Mouse (Mus musculus): ENCODE data around the gene Metap2.
"Not testable (repeated sequence)": the region's sequence is repeated elsewhere in the genome, so short reads cannot be mapped to it uniquely, and the experiment has no call there.

DNA sequence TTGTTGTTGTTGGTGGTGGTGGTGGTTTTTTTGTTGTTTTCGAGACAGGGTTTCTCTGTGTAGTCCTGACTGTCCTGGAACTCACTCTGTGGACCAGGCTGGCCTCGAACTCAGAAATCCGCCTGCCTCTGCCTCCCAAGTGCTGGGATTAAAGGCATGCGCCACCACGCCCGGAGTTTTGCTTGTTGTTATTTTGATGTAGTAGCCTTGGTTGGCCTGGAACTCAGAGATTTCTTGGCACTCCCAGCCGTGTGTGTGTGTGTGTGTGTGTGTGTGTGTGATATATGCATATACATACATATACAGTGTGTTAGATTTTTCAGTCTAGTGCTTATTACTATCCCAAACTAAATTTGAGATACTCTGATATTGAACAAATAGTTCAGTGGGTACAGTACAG, 61.8 kb downstream of the Metap2 start:
- TF ChIP-seq POLR2A (IDR thresholded peaks at IDR 0.05; ENCODE audit: insufficient read length, low read depth); POLR2AphosphoS2 (IDR thresholded peaks at IDR 0.05; ENCODE audit: insufficient read length, low read depth); TCF3 (IDR thresholded peaks at IDR 0.05; ENCODE audit: insufficient read length, low read depth); MAX (IDR thresholded peaks at IDR 0.05; ENCODE audit: low read depth); USF1 (IDR thresholded peaks at IDR 0.05; ENCODE audit: low read depth); TCF12 (IDR thresholded peaks at IDR 0.05; ENCODE audit: insufficient read depth, poor library complexity, severe bottlenecking); MYOD1 (IDR thresholded peaks at IDR 0.05; ENCODE audit: control insufficient read depth in 1 of 3, insufficient read length in 2 of 3, low read depth in 2 of 3); E2F4 (IDR thresholded peaks at IDR 0.05; ENCODE audit: insufficient read depth): not testable (repeated sequence)
